Mouse (Mus musculus): ENCODE measurements around the gene Dhx29.

Gene Dhx29

GRCm38 (mm10) chr13:112927287-112928001, at the start of gene Dhx29, which contains the start of gene Mtrex:
Gene Dhx29 (plus strand): TSS chr13:112927454.
Gene Mtrex (minus strand): TSS chr13:112927398.
- in situ Hi-C loops (cut with MboI), result no loop called here

- in situ Hi-C loops (cut with MboI), result loop anchor here (25.0 kb wide), 1 partner anchor 600 kb away; the partner anchor contains the start of gene Ankrd55
These were observed 40.0 kb upstream of the Dhx29 start for GRCm38 (mm10) chr13:112887234-112887633.

- in situ Hi-C loops (cut with MboI), result no loop called here
These were observed 25.1 kb upstream of the Dhx29 start for GRCm38 (mm10) chr13:112902176-112902575.

GRCm38 (mm10) chr13:112909663-112910062, 17.6 kb upstream of the Dhx29 start:
- in situ Hi-C loops (cut with MboI), result no loop called here

- in situ Hi-C loops (cut with MboI), result no loop called here
These were observed 16.8 kb upstream of the Dhx29 start for GRCm38 (mm10) chr13:112910434-112910833.

- in situ Hi-C loops (cut with MboI), result no loop called here
These were observed 8.0 kb upstream of the Dhx29 start for GRCm38 (mm10) chr13:112919141-112919865.

- in situ Hi-C loops (cut with MboI), result no loop called here
These were observed 6.3 kb upstream of the Dhx29 start for GRCm38 (mm10) chr13:112920906-112921305.

GRCm38 (mm10) chr13:112925266-112925665, 2.0 kb upstream of the Dhx29 start:
- in situ Hi-C loops (cut with MboI), result no loop called here

- in situ Hi-C loops (cut with MboI), result no loop called here
These were observed 1.3 kb upstream of the Dhx29 start for GRCm38 (mm10) chr13:112925976-112926375.

GRCm38 (mm10) chr13:112926796-112927195, 458 bp upstream of the Dhx29 start:
- in situ Hi-C loops (cut with MboI), result no loop called here

GRCm38 (mm10) chr13:112928038-112928668, 899 bp downstream of the Dhx29 start:
- in situ Hi-C loops (cut with MboI), result no loop called here

- in situ Hi-C loops (cut with MboI), result no loop called here
These were observed 10.9 kb downstream of the Dhx29 start for GRCm38 (mm10) chr13:112938130-112938529.

- in situ Hi-C loops (cut with MboI), result no loop called here
These were observed 14.7 kb downstream of the Dhx29 start for GRCm38 (mm10) chr13:112941879-112942330.

- in situ Hi-C loops (cut with MboI), result no loop called here
These were observed 18.1 kb downstream of the Dhx29 start for GRCm38 (mm10) chr13:112945312-112945711.

GRCm38 (mm10) chr13:112945900-112946299, 18.6 kb downstream of the Dhx29 start:
- in situ Hi-C loops (cut with MboI), result no loop called here

- in situ Hi-C loops (cut with MboI), result no loop called here
These were observed 26.8 kb downstream of the Dhx29 start for GRCm38 (mm10) chr13:112954067-112954466.

GRCm38 (mm10) chr13:112963081-112963480, 35.8 kb downstream of the Dhx29 start:
- in situ Hi-C loops (cut with MboI), result no loop called here

- in situ Hi-C loops (cut with MboI), result no loop called here
These were observed 37.2 kb downstream of the Dhx29 start for GRCm38 (mm10) chr13:112964421-112964820.

- in situ Hi-C loops (cut with MboI), result no loop called here
These were observed 40.0 kb downstream of the Dhx29 start for GRCm38 (mm10) chr13:112967267-112967666.

- in situ Hi-C loops (cut with MboI), result no loop called here
These were observed 49.5 kb downstream of the Dhx29 start for GRCm38 (mm10) chr13:112976720-112977119.

- in situ Hi-C loops (cut with MboI), result loop anchor here (10.0 kb wide), 1 partner anchor 49 kb away; the partner anchor contains the start of gene Cdc20b
These were observed 58.6 kb downstream of the Dhx29 start for GRCm38 (mm10) chr13:112985605-112986450.
